Mouse (Mus musculus): ENCODE measurements around the gene Taf13. TPM values are rescaled to one million over a fixed set of nuclear protein-coding genes. Genes with fewer than 3 reads are reported as not detected.
A peak's percentile ranks its signal among the peaks of the same experiment; 100 is the strongest.
"Not testable (repeated sequence)": the region's sequence is repeated elsewhere in the genome, so short reads cannot be mapped to it uniquely, and the experiment has no call there.

The Taf13 gene
- 10 to 100 TPM; 25.1 to 26.2 TPM for total RNA-seq (2021)

GRCm38 (mm10) chr3:108571443-108572294 is at the start of gene Taf13:
Gene Taf13, plus strand, starts transcription at chr3:108571698.
- peak; percentile 96 to 97 for DNase-seq

DNA sequence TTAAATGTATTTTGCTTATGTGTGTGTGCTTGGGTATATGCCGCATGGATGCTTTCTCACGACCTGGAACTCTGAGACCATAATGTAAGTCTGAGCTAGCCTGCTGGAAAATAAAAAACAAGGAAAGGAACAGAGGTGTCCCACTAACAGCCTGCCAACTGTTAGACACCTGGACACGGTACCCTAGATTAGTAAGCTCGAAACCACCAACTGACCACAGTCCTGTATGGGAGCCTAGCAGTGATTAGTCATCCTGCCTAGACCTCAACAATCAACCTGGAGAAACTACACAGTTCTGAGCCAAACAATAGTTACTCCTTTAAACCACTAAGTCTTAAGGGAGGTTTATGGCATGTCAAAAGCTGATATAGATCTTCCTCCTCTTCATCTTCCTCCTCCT is 48.1 kb upstream of the Taf13 start:
- no peak for DNase-seq

DNA sequence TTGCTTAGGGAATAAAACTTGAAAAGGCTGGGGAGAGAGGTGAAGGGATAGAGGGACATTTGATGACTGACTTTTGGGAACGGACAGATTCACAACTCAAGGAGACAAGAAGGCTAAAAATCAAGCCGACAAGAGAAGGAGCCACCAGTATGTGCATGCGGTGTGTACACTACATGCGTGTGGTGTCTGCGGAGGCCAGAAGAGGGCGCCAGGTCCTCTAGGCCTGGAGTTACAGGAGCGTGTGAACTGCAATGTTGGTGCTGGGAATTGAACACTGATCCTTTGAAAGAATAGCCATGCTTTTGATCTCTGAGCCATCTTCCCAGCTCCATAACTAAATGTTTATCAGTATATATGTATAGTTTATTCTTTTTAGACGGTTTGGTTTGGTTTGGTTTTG is 43.0 kb upstream of the Taf13 start:
- no peak for DNase-seq

DNA sequence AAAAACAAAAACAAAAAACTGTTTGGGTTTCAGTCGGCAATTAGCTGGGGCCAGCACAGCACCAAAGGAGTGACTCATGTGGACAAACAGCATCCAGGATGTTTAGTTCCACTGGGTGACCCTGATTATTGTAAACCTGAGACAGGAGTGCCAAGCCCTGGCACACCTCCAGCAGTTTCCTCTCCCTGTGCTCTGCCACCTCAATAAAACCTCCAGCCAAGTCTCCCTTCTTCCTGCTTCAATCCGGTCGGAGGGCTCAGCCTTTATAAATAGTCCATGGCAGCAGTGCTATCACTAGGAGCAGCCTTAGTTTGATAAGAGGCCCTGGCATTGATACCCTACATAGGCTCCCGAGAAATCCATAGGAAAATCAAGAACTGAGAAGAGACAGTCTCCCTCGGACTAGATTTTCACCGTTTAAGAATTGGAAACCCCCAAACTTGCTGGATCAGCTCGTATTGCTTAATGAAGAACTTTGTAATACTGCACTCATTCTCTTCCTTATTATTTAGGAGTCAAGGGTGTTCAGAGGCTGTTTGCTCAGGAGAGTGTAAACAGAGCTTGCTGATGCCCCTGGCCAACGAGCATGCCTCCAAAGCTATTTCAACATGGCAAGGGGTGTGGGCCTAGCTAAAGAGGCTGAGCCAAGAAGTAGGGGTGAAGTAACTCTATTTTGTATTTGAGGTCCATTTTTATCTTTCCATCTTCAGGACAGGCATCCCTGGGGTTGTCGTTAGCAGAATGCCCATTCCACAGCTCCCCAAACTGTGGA is 38.2 kb upstream of the Taf13 start:
- DNase-seq, result no peak

DNA sequence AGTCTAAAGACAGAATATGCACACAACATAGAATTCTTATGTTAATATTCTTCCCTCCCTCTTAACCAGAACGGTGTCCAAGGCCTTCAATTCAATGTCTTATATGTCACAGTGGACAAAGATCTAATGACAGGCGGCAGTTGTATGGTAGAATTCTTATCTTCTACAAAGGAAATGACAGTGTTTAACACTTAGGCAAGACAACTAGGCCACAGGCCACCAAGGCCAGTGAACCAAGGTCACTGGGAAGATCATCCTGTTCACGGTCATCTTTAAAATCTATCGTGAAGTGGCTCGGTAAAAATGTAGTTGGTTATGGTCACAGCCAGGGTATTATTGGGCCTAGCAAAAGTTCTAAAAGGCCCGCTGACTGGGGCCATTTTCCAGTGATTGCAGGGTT is 37.5 kb upstream of the Taf13 start, which contains the start of gene 1700013F07Rik:
1700013F07Rik (plus strand) TSS at position 200 of the 400 bp plus-strand sequence.
- no peak for DNase-seq

GRCm38 (mm10) chr3:108535896-108536516 is 35.5 kb upstream of the Taf13 start:
- no peak for DNase-seq

GRCm38 (mm10) chr3:108536517-108537260 is 34.8 kb upstream of the Taf13 start, which contains the start of gene 5330417C22Rik:
Gene 5330417C22Rik, minus strand, starts transcription at chr3:108536536.
- DNase-seq, result peak; percentile 83 to 87

DNA sequence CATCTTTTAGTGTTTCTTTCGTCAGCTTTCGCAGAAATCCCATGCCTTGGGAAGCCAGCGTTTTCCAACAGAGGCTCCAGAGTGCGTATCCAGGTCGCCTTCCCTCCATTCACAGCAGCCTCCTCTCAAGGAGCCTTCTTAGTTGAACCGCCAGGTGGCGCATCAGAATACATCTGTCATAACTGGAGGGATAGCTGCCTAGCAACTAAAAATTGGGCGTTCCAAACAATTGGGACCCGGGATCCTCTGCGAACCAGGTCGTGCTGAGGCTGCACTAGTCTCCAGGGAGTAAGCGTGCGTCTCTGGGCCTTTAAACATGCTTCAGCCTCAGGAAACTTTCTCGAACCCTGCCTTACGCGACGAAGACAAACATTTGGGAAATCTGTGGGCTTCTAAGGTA is 34.2 kb upstream of the Taf13 start:
- DNase-seq, result peak; percentile 83

- no peak for DNase-seq
Observed at GRCm38 (mm10) chr3:108542299-108542698, 29.2 kb upstream of the Taf13 start.

GRCm38 (mm10) chr3:108554111-108554561 is 17.4 kb upstream of the Taf13 start:
- DNase-seq, result no peak

- peak; percentile 89 to 92 for DNase-seq
Observed at GRCm38 (mm10) chr3:108554587-108555312, 16.7 kb upstream of the Taf13 start.

- DNase-seq, result no peak
Observed at GRCm38 (mm10) chr3:108557888-108558287, 13.6 kb upstream of the Taf13 start.

- peak; percentile 97 to 98 for DNase-seq
Observed at GRCm38 (mm10) chr3:108562133-108562730, 9.3 kb upstream of the Taf13 start, which contains the start of gene Tmem167b. Gene Tmem167b, minus strand, starts transcription at chr3:108562466.

DNA sequence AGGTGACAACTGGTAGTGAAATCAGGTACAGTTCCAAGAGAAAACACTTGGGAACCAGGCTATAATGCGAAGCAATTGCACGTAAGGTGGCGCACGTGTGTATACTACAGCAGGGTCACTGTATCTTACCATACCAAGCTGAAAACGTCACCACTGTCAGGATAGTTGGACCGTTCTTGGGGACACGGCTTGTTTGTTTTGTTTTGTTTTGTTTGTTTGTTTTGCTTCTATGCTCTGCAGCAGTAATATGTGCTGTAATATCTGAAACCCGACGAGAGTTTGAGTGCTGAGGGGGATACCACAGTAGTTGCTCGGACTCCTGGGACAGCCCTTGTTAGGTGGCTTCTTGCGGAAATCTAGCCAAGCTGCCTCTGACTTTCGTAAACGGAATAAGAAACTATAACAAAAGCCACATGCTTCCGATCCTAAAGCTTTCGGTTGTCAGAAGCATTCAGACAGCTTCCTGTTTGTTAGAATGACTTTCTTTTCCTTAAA is 8.7 kb upstream of the Taf13 start:
- DNase-seq, result peak in 1 of 2 experiments; percentile 7

GRCm38 (mm10) chr3:108563309-108563708 is 8.2 kb upstream of the Taf13 start:
- DNase-seq, result peak; percentile 62 to 70

- peak in 1 of 2 experiments; percentile 43 for DNase-seq
Observed at GRCm38 (mm10) chr3:108567990-108568877, 3.3 kb upstream of the Taf13 start.

GRCm38 (mm10) chr3:108569636-108570035 is 1.9 kb upstream of the Taf13 start:
- not testable (repeated sequence) for DNase-seq

DNA sequence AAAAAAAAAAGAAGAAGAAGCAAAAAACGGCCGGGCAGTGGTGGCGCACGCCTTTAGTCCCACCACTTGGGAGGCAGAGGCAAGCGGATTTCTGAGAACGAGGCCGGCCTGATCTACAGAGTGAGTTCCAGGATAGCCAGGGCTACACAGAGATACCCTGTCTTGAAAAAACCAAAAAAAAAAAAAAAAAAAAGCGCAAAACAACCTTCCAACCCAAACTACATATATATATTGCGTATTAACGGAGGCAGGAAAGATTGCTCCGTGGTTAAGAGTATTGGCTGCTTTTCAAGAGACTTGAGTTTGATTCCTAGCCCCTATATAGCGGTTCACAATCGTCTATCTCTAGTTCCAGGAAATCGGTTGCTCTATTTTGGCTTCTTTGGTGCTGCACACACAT is 685 bp upstream of the Taf13 start:
- DNase-seq, result no peak

DNA sequence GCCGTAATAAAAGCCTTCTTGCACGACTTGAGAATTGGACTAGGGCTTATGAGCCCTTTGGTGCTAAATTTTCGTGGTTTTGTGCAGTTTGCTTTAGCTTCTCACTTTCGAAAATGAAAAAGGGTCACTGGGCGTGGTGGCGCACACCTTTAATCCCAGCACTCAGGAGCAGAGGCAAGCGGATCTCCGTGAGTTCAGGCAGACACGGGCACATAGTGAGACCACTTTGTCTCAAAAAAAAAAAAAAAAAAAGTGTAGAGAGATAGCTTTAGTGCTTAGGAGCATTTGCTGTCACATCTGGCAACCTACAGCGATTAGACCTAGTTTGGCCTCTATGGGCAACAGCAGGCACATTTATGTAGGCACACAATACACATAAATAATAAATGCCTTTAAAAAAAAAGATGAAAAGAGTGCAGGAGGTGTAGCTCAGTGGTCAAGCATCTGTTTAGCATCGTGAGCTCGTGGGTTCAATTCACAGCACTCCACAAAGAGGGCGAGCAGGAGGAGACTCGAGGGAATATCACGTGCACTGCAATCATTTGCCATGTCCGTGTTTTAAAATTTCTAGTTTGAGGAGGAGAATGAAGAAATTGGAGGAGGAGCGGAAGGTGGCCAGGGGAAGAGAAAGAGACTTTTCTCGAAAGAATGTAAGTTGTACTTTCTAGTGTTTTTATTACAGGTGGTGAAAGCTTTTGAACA is 962 bp downstream of the Taf13 start:
- DNase-seq, result no peak
